Mouse (Mus musculus) liver, embryonic 13.5 days (tissue): Measurements from ENCODE around the gene Wdsub1. TPM values are rescaled to one million over a fixed set of nuclear protein-coding genes. Genes with fewer than 3 reads are reported as not detected.
A peak's percentile ranks its signal among the peaks of the same experiment; 100 is the strongest.

Experiments
- ATAC-seq: fragments of 200-750 bp; cut with Nextera tagmentation; 2 replicates; pipeline ENCODE4 v1.8.0; 2017; ENCODE audit warnings: low read depth, mild to moderate bottlenecking, moderate number of reproducible peaks, moderate library complexity
- DNase-seq: peaks from one replicate; pipeline ENCODE4 v3.0.0; 2022
- H3K27ac ChIP-seq: fragments of 300-500 bp; sonication (generic); 2 replicates; pipeline ENCODE4 v1.5.1; 2015; ENCODE audit warnings: moderate library complexity, mild to moderate bottlenecking, inconsistent platforms
- H3K27me3 ChIP-seq: fragments of 300-500 bp; sonication (generic); 2 replicates; pipeline ENCODE4 v1.6.1; 2015; ENCODE audit warnings: mild to moderate bottlenecking, inconsistent platforms
- H3K36me3 ChIP-seq: fragments of 300-500 bp; sonication (generic); 2 replicates; pipeline ENCODE4 v1.6.1; 2015; ENCODE audit warnings: mild to moderate bottlenecking, inconsistent platforms
- H3K4me1 ChIP-seq: fragments of 300-500 bp; sonication (generic); replicated peaks from 2 replicates; pipeline ENCODE4 v1.6.1; 2015; ENCODE audit warnings: inconsistent platforms
- H3K4me2 ChIP-seq: fragments of 300-500 bp; sonication (generic); 2 replicates; pipeline ENCODE4 v1.6.1; 2015; ENCODE audit warnings: inconsistent platforms, mild to moderate bottlenecking, moderate library complexity
- H3K4me3 ChIP-seq: fragments of 300-500 bp; sonication (generic); replicated peaks from 2 replicates; pipeline ENCODE4 v1.5.1; 2015; ENCODE audit warnings: mild to moderate bottlenecking, inconsistent platforms
- H3K9ac ChIP-seq: fragments of 300-500 bp; sonication (generic); 2 replicates; pipeline ENCODE4 v1.6.1; 2015; ENCODE audit warnings: mild to moderate bottlenecking, inconsistent platforms
- H3K9me3 ChIP-seq: fragments of 300-500 bp; sonication (generic); replicated peaks from 2 replicates; pipeline ENCODE4 v1.6.1; 2016; ENCODE audit warnings: inconsistent platforms
- WGBS: fragments of 180-500 bp; shearing (Covaris S2); methylation state at CpG from one replicate; pipeline ENCODE4 v1.1.7; 2015; ENCODE audit not compliant: insufficient replicate concordance; 5-methylcytosine and 5-hydroxymethylcytosine counted together
- polyA plus RNA-seq: library from polyadenylated mRNA; unstranded; fragments of >200 nt; fragmentation: Nextera tagmentation; extraction: Ambion mirVana; gene quantifications from 2 replicates; pipeline ENCODE4 v1.2.1, GENCODE M21; 2015

Wdsub1 gene
- polyA plus RNA-seq, 1 experiment from 2014 or later = 9.3 TPM

- Histone ChIP-seq H3K36me3 (peaks cover 27% of the 10 kb centered on the region), H3K27ac (peak overlapping the region; percentile 9; the same call in 1 of the 2 replicates), H3K4me2 (no peak overlapping the region), H3K9ac (no peak overlapping the region), H3K9me3 (no peaks in the 10 kb centered on the region), H3K4me3 (no peak overlapping the region), H3K27me3 (no peaks in the 10 kb centered on the region), H3K4me1 (peaks cover 26% of the 10 kb centered on the region)
- DNase-seq (no peak), ATAC-seq (0 out of 2 replicates have a peak, but pooled peaks have one; percentile 5)
- WGBS = 78% methylated on average over 11 of the region's 11 CpGs
Observed at GRCm38 (mm10) chr2:59841944-59842343, 40.4 kb downstream of the Wdsub1 start.

GRCm38 (mm10) chr2:59841189-59841939, 41.0 kb downstream of the Wdsub1 start:
- ATAC-seq = peak; percentile 77
- Histone ChIP-seq H3K9ac (no peak overlapping the region), H3K4me2 (peak overlapping the region; percentile 39), H3K4me1 (peaks cover 26% of the 10 kb centered on the region), H3K36me3 (peaks cover 31% of the 10 kb centered on the region), H3K9me3 (no peaks in the 10 kb centered on the region), H3K4me3 (no peak overlapping the region), H3K27ac (no peak overlapping the region), H3K27me3 (no peaks in the 10 kb centered on the region)
- peak; percentile 33 for DNase-seq
- 48% methylated on average over 12 of the region's 12 CpGs for WGBS

- Histone ChIP-seq H3K27me3 (no peaks in the 10 kb centered on the region), H3K4me2 (no peak overlapping the region), H3K27ac (no peak overlapping the region), H3K4me3 (no peak overlapping the region), H3K9ac (no peak overlapping the region), H3K9me3 (no peaks in the 10 kb centered on the region), H3K36me3 (peaks cover 31% of the 10 kb centered on the region), H3K4me1 (peaks cover 26% of the 10 kb centered on the region)
- no peak for ATAC-seq
- WGBS = 76% methylated on average over 4 of the region's 4 CpGs
- DNase-seq = no peak
Observed at GRCm38 (mm10) chr2:59840191-59840590, 42.2 kb downstream of the Wdsub1 start.

- Histone ChIP-seq H3K4me2 (no peak overlapping the region), H3K27ac (no peak overlapping the region), H3K36me3 (peaks cover 31% of the 10 kb centered on the region), H3K9ac (no peak overlapping the region), H3K4me3 (no peak overlapping the region), H3K27me3 (no peaks in the 10 kb centered on the region), H3K4me1 (peaks cover 26% of the 10 kb centered on the region), H3K9me3 (no peaks in the 10 kb centered on the region)
- ATAC-seq (no peak), DNase-seq (no peak)
- WGBS = 74% methylated on average over 2 of the region's 2 CpGs
Observed at GRCm38 (mm10) chr2:59839755-59840154, 42.6 kb downstream of the Wdsub1 start.

GRCm38 (mm10) chr2:59838825-59839224, 43.6 kb downstream of the Wdsub1 start:
- DNase-seq = no peak
- 55% methylated on average over 8 of the region's 8 CpGs for WGBS

GRCm38 (mm10) chr2:59831831-59832230, 50.6 kb downstream of the Wdsub1 start:
- Histone ChIP-seq H3K4me1 (peaks cover 7% of the 10 kb centered on the region; the same call in 1 of the 2 replicates), H3K27ac (no peak overlapping the region), H3K4me3 (no peak overlapping the region), H3K36me3 (peaks cover 6% of the 10 kb centered on the region; the same call in 1 of the 2 replicates), H3K9ac (no peak overlapping the region), H3K27me3 (no peaks in the 10 kb centered on the region), H3K9me3 (no peaks in the 10 kb centered on the region), H3K4me2 (no peak overlapping the region)
- 79% methylated on average over 7 of the region's 7 CpGs for WGBS
- DNase-seq (no peak), ATAC-seq (no peak)

More at GRCm38 (mm10) chr2:59838825-59839224, 43.6 kb downstream of the Wdsub1 start:
- H3K4me1 ChIP-seq = peaks cover 26% of the 10 kb centered on the region
- ATAC-seq = no peak
- no peaks in the 10 kb centered on the region for H3K27me3 ChIP-seq
- H3K27ac ChIP-seq = no peak overlapping the region
- no peaks in the 10 kb centered on the region for H3K9me3 ChIP-seq
- no peak overlapping the region for H3K9ac ChIP-seq
- no peak overlapping the region for H3K4me2 ChIP-seq
- peaks cover 31% of the 10 kb centered on the region for H3K36me3 ChIP-seq
- H3K4me3 ChIP-seq = no peak overlapping the region

- 70% methylated on average over 5 of the region's 5 CpGs for WGBS
- DNase-seq = no peak
- no peaks in the 10 kb centered on the region for H3K27me3 ChIP-seq
- no peak overlapping the region for H3K27ac ChIP-seq
- no peak overlapping the region for H3K4me3 ChIP-seq
- H3K4me1 ChIP-seq = peaks cover 7% of the 10 kb centered on the region; the same call in 1 of the 2 replicates
- ATAC-seq = no peak
- no peak overlapping the region for H3K4me2 ChIP-seq
- 0 out of 2 replicates have a peak, but pooled peaks cover 3% of the 10 kb centered on the region for H3K36me3 ChIP-seq
- H3K9ac ChIP-seq = no peak overlapping the region
- no peaks in the 10 kb centered on the region for H3K9me3 ChIP-seq
Observed at GRCm38 (mm10) chr2:59830940-59831339, 51.5 kb downstream of the Wdsub1 start.

- ATAC-seq (0 out of 2 replicates have a peak, but pooled peaks have one; percentile 15), DNase-seq (no peak)
- Histone ChIP-seq H3K9ac (no peak overlapping the region), H3K27me3 (no peaks in the 10 kb centered on the region), H3K4me1 (peaks cover 7% of the 10 kb centered on the region; the same call in 1 of the 2 replicates), H3K27ac (no peak overlapping the region), H3K4me2 (no peak overlapping the region), H3K4me3 (no peak overlapping the region), H3K9me3 (no peaks in the 10 kb centered on the region), H3K36me3 (0 out of 2 replicates have a peak, but pooled peaks cover 3% of the 10 kb centered on the region)
- WGBS = 42% methylated on average over 9 of the region's 9 CpGs
Observed at GRCm38 (mm10) chr2:59830151-59830550, 52.2 kb downstream of the Wdsub1 start.

GRCm38 (mm10) chr2:59829718-59830117, 52.7 kb downstream of the Wdsub1 start:
- Histone ChIP-seq H3K27me3 (no peaks in the 10 kb centered on the region), H3K27ac (no peak overlapping the region), H3K9me3 (no peaks in the 10 kb centered on the region), H3K4me1 (peaks cover 7% of the 10 kb centered on the region; the same call in 1 of the 2 replicates), H3K4me3 (no peak overlapping the region), H3K36me3 (0 out of 2 replicates have a peak, but pooled peaks cover 3% of the 10 kb centered on the region), H3K4me2 (no peak overlapping the region), H3K9ac (no peak overlapping the region)
- ATAC-seq (no peak), DNase-seq (no peak)
- 69% methylated on average over 7 of the region's 7 CpGs for WGBS

- Histone ChIP-seq H3K36me3 (0 out of 2 replicates have a peak, but pooled peaks cover 3% of the 10 kb centered on the region), H3K4me2 (no peak overlapping the region), H3K27me3 (no peaks in the 10 kb centered on the region), H3K9me3 (no peaks in the 10 kb centered on the region), H3K4me3 (no peak overlapping the region), H3K9ac (no peak overlapping the region), H3K4me1 (peaks cover 7% of the 10 kb centered on the region; the same call in 1 of the 2 replicates), H3K27ac (peak overlapping the region; percentile 53; the same call in 1 of the 2 replicates)
- DNase-seq = no peak
- 24% methylated on average over 14 of the region's 14 CpGs for WGBS
- ATAC-seq = no peak
Observed at GRCm38 (mm10) chr2:59828777-59829508, 53.4 kb downstream of the Wdsub1 start.

GRCm38 (mm10) chr2:59828103-59828655, 54.2 kb downstream of the Wdsub1 start:
- Histone ChIP-seq H3K9me3 (no peaks in the 10 kb centered on the region), H3K4me2 (no peak overlapping the region), H3K27me3 (no peaks in the 10 kb centered on the region), H3K9ac (no peak overlapping the region), H3K4me3 (no peak overlapping the region), H3K4me1 (peaks cover 7% of the 10 kb centered on the region; the same call in 1 of the 2 replicates), H3K27ac (no peak overlapping the region), H3K36me3 (no peaks in the 10 kb centered on the region)
- ATAC-seq = no peak
- no peak for DNase-seq
- 66% methylated on average over 11 of the region's 11 CpGs for WGBS
